Mouse (Mus musculus) layer of hippocampus, postnatal 14 days (tissue): ENCODE results near the gene Mob1b. TPM values are rescaled to one million over a fixed set of nuclear protein-coding genes. Genes with fewer than 3 reads are reported as not detected.

Source experiments
- DNase-seq, 2 experiments: peaks; one replicate each; pipeline ENCODE4 v3.0.0; 2021 to 2022; ENCODE audit warnings: low spot score in 2 of 2, mixed read lengths in 1 of 2
- long read RNA-seq, 2 experiments: library from polyadenylated mRNA; stranded (forward); transcript quantifications; one replicate each; pipeline ENCODE4 v2.0.0; 2021
- total RNA-seq, 2 experiments: library from RNA; stranded (reverse); gene quantifications; 2 replicates each; pipeline ENCODE4 v1.2.3; 2021

Gene Mob1b
- 10 to 100 TPM; 30.8 to 32.8 TPM for total RNA-seq
- long read RNA-seq, experiment 1, transcript Mob1b-201 (6 exons, 2,705 nt) = major isoform, 11 of 16 reads
- long read RNA-seq, experiment 1, partial matches to known transcripts = 0 of 16 reads
- long read RNA-seq, experiment 1, other reads (novel, unspliced or antisense) = 5 of 16 reads
- long read RNA-seq, experiment 2, transcript Mob1b-201 (6 exons, 2,705 nt) = major isoform, 8 of 10 reads
- long read RNA-seq, experiment 2, partial matches to known transcripts = 0 of 10 reads
- long read RNA-seq, experiment 2, other reads (novel, unspliced or antisense) = 2 of 10 reads

GRCm38 (mm10) chr5:88720116-88721002 lies at the start of gene Mob1b:
TSS of gene Mob1b (plus strand) at chr5:88720855.
- peak; percentile 96 to 97 for DNase-seq

GRCm38 (mm10) chr5:88674703-88675442 lies 45.8 kb upstream of the Mob1b start:
- DNase-seq = no peak

- peak; percentile 84 to 88 for DNase-seq
These were observed 44.9 kb upstream of the Mob1b start, which contains the start of gene Grsf1 for GRCm38 (mm10) chr5:88675443-88676387. TSS of gene Grsf1 (minus strand) at chr5:88676171.

GRCm38 (mm10) chr5:88678929-88679328 lies 41.7 kb upstream of the Mob1b start:
- DNase-seq = no peak

GRCm38 (mm10) chr5:88679341-88679740 lies 41.3 kb upstream of the Mob1b start:
- no peak for DNase-seq

GRCm38 (mm10) chr5:88680567-88680966 lies 40.1 kb upstream of the Mob1b start:
- DNase-seq = no peak

- no peak for DNase-seq
These were observed 36.9 kb upstream of the Mob1b start for GRCm38 (mm10) chr5:88683706-88684105.

GRCm38 (mm10) chr5:88684226-88684625 lies 36.4 kb upstream of the Mob1b start:
- DNase-seq = no peak

GRCm38 (mm10) chr5:88685306-88685705 lies 35.3 kb upstream of the Mob1b start:
- no peak for DNase-seq

- DNase-seq = no peak
These were observed 34.8 kb upstream of the Mob1b start for GRCm38 (mm10) chr5:88685745-88686299.

- no peak for DNase-seq
These were observed 32.7 kb upstream of the Mob1b start for GRCm38 (mm10) chr5:88687996-88688406.

GRCm38 (mm10) chr5:88688583-88689187 lies 32.0 kb upstream of the Mob1b start:
- no peak for DNase-seq

GRCm38 (mm10) chr5:88689279-88689938 lies 31.2 kb upstream of the Mob1b start:
- peak in 1 of 2 experiments; percentile 32 for DNase-seq

GRCm38 (mm10) chr5:88690681-88691505 lies 29.8 kb upstream of the Mob1b start:
- DNase-seq = no peak

- no peak for DNase-seq
These were observed 29.1 kb upstream of the Mob1b start for GRCm38 (mm10) chr5:88691506-88692095.

- no peak for DNase-seq
These were observed 28.1 kb upstream of the Mob1b start for GRCm38 (mm10) chr5:88692586-88692985.

- DNase-seq = no peak
These were observed 27.6 kb upstream of the Mob1b start for GRCm38 (mm10) chr5:88693057-88693456.

- no peak for DNase-seq
These were observed 23.4 kb upstream of the Mob1b start for GRCm38 (mm10) chr5:88697291-88697690.
